Mouse (Mus musculus) MEL (cell line): ENCODE measurements at regions not wholly inside any gene's neighbourhood (a gene's known extent, or its start where the extent isn't known, plus 50 kb on each side); places are given as distances from the start of the nearest gene placed in this dataset.

ENCODE experiments used
- CHD1 ChIP-seq: IDR thresholded peaks from 2 replicates; pipeline ENCODE4 v1.6.1; 2012; ENCODE audit warnings: low read depth, mild to moderate bottlenecking, inconsistent platforms, low read length, improper control_type of control experiment
- CTCF ChIP-seq, 3 experiments: IDR thresholded peaks in 2 of 3; conservative IDR thresholded peaks in 1 of 3; 2 replicates each; pipeline ENCODE4 v1.5.1; 2011 to 2012; ENCODE audit warnings: low read length in 3 of 3, low read depth in 2 of 3, mild to moderate bottlenecking in 2 of 3, improper control_type of control experiment in 1 of 3, inconsistent platforms in 1 of 3, mixed read lengths in 1 of 3, moderate library complexity in 1 of 3; ENCODE audit not compliant: control insufficient read depth in 1 of 3, insufficient read depth in 1 of 3, poor library complexity in 1 of 3, severe bottlenecking in 1 of 3
- ELF1 ChIP-seq: IDR thresholded peaks from 2 replicates; pipeline ENCODE4 v1.6.1; 2014; ENCODE audit warnings: low read depth, mild to moderate bottlenecking, inconsistent platforms, low read length, improper control_type of control experiment, moderate library complexity
- GABPA ChIP-seq: IDR thresholded peaks from 2 replicates; pipeline ENCODE4 v1.6.1; 2012; ENCODE audit warnings: low read depth, mild to moderate bottlenecking, inconsistent platforms, low read length, improper control_type of control experiment, moderate library complexity
- GATA1 ChIP-seq: IDR thresholded peaks from 2 replicates; pipeline ENCODE4 v1.6.1; 2011; ENCODE audit warnings: low read depth, low read length, improper control_type of control experiment
- MYC ChIP-seq: IDR thresholded peaks from 2 replicates; pipeline ENCODE4 v1.6.1; 2011; ENCODE audit warnings: low read depth, mild to moderate bottlenecking, low read length, improper control_type of control experiment, moderate library complexity
- NRF1 ChIP-seq: IDR thresholded peaks from 2 replicates; pipeline ENCODE4 v1.6.1; 2014; ENCODE audit warnings: low read depth, mild to moderate bottlenecking, inconsistent platforms, low read length, improper control_type of control experiment, moderate library complexity; ENCODE audit not compliant: poor library complexity, insufficient read depth, severe bottlenecking
- POLR2A ChIP-seq, 2 experiments: IDR thresholded peaks; 2 replicates each; pipeline ENCODE4 v1.6.1; 2011 to 2012; ENCODE audit warnings: low read length in 2 of 2, mild to moderate bottlenecking in 2 of 2, control low read depth in 1 of 2, improper control_type of control experiment in 1 of 2, low read depth in 1 of 2, moderate library complexity in 1 of 2; ENCODE audit not compliant: control insufficient read depth in 1 of 2, insufficient read depth in 1 of 2, poor library complexity in 1 of 2
- SMC3 ChIP-seq: IDR thresholded peaks from 2 replicates; pipeline ENCODE4 v1.6.1; 2011; ENCODE audit warnings: low read depth, low read length, improper control_type of control experiment
- TAL1 ChIP-seq: IDR thresholded peaks from 2 replicates; pipeline ENCODE4 v1.6.1; 2012; ENCODE audit warnings: mild to moderate bottlenecking, inconsistent platforms, low read length, moderate library complexity, mixed read lengths
- TCF12 ChIP-seq: IDR thresholded peaks from 2 replicates; pipeline ENCODE4 v1.6.1; 2014; ENCODE audit warnings: low read depth, mild to moderate bottlenecking, inconsistent platforms, low read length, improper control_type of control experiment, moderate library complexity
- USF1 ChIP-seq: IDR thresholded peaks from 2 replicates; pipeline ENCODE4 v1.6.1; 2014; ENCODE audit warnings: low read depth, mild to moderate bottlenecking, inconsistent platforms, low read length, improper control_type of control experiment, moderate library complexity
- ZC3H11A ChIP-seq: IDR thresholded peaks from 2 replicates; pipeline ENCODE4 v1.6.1; 2012; ENCODE audit warnings: low read depth, mild to moderate bottlenecking, inconsistent platforms, low read length, improper control_type of control experiment
- ZKSCAN1 ChIP-seq: IDR thresholded peaks from 2 replicates; pipeline ENCODE4 v1.6.1; 2012; ENCODE audit warnings: low read depth, mild to moderate bottlenecking, inconsistent platforms, low read length, improper control_type of control experiment, moderate library complexity

DNA sequence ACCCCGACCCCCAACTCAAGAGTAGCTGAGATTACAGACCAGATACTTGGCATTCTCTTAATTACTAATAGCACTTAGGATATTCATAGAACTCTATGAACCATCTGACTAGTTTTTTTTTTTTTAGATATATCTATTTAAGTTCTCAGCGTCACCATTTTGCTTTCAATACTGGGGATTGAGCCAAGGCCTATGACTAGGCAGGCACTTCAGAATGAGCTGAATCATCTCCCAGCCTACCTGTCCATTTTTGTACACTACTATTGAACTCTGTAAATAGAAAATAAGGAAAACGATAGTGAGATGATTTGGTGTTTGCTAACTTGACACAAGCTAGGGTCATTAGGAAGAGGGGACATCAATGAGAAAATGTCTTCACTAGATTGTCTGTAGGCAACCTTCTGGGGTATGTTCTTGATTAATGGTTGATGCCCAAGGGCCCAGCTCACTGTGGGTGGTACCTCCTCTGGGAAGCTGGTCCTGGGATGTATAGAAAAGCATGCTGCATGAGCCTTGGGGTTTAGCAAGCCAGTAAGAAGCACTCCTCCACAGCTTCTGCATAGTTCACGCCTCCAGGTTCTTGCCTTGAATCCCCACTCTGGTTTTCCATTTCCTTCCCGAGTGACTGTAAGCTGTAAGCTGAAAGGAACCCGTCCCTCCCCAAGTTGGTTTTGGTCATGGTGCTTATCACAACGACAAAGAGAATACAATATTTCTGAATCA is 603.5 kb upstream of the Arpp21 start:
- TF ChIP-seq ZC3H11A (no peak), ELF1 (no peak), CTCF (IDR thresholded peaks at IDR 0.05 in 2 of 3, conservative IDR thresholded peaks at IDR 0.05 in 1 of 3; ENCODE audit: control insufficient read depth in 1 of 3, insufficient read depth in 1 of 3, low read depth in 2 of 3, low read length in 3 of 3, poor library complexity in 1 of 3, severe bottlenecking in 1 of 3) (no peak), POLR2A (IDR thresholded peaks at IDR 0.05; ENCODE audit: control insufficient read depth in 1 of 2, insufficient read depth in 1 of 2, low read depth in 1 of 2, low read length in 2 of 2, poor library complexity in 1 of 2) (no peak), NRF1 (no peak), CHD1 (no peak), SMC3 (no peak), GATA1 (no peak), GABPA (no peak), MYC (no peak), TCF12 (no peak), TAL1 (no peak), ZKSCAN1 (no peak), USF1 (no peak)
